Mouse (Mus musculus): ENCODE results near the gene Fam240b.
"Not testable (repeated sequence)": the region's sequence is repeated elsewhere in the genome, so short reads cannot be mapped to it uniquely, and the experiment has no call there.

The Fam240b gene

DNA sequence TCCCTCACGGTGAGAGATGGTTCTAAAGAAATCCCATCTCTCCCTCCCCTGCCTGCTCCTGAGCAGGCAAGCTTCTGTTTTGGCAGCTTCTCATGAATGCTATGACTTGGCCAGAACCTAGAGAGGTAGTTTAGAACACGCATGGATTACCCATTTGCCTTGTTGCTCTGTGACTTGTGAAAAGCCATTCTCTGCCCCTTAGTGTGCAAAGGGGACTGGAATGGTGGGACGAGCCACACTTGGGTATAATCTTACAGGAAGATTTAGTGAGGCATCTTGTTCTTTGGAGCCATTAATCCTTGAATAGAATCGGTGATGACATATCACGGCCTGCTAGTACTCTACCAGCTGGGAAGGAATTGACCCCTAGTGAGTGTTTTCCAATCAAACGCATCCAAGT is at the start of gene Fam240b:
Fam240b (minus strand) TSS at position 101 of the 400 bp plus-strand sequence.
- peak; percentile 27 for DNase-seq (ENCODE audit: inconsistent ontology term)

DNA sequence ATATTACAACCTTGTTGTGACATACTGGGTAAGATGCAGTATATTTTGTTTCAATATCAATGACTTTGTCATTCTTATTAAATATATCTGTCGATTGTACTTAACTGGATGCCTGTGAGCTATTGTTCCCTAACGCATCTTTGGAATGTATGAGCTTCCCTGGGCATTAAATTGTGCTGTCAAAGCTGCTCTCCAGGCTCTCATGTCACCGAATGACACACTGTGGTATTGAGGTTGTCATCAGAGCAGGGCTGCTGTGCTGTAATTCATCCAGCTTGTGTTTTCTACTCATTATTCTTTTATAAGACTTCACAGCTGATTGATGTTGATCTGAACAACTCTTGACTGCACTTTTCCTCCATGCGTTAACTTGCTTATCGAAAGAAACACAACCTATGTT is 32.5 kb upstream of the Fam240b start:
- DNase-seq (ENCODE audit: inconsistent ontology term) = no peak

- no peak for DNase-seq (ENCODE audit: inconsistent ontology term)
These were observed 29.1 kb upstream of the Fam240b start for GRCm38 (mm10) chr13:64526515-64527285.

DNA sequence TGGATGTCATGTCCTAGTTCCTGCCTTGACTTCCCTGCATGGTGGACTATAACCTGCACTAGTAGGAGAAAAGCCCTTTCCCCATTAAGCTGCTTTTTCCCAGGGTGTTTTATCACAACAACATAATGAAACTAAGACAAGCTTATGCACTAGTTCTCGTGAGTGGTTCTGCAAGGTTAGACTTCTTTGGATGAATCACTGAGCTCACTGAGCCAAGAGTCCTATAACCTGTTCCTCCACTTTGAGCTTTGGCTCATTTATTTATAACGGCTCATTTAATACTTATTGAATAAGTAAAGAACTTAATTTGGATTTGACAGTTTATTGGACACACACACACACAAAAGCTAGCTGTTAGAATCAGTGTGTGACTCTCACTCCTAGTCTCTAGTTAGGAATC is 16.7 kb upstream of the Fam240b start:
- no peak for DNase-seq (ENCODE audit: inconsistent ontology term)

GRCm38 (mm10) chr13:64511616-64512015 is 14.0 kb upstream of the Fam240b start:
- no peak for DNase-seq (ENCODE audit: inconsistent ontology term)

GRCm38 (mm10) chr13:64507361-64507760 is 9.8 kb upstream of the Fam240b start:
- no peak for DNase-seq (ENCODE audit: inconsistent ontology term)

- no peak for DNase-seq (ENCODE audit: inconsistent ontology term)
These were observed 5.2 kb upstream of the Fam240b start for GRCm38 (mm10) chr13:64502833-64503232.

GRCm38 (mm10) chr13:64493586-64493985 is 4.0 kb downstream of the Fam240b start:
- DNase-seq (ENCODE audit: inconsistent ontology term) = peak; percentile 80

- peak; percentile 36 for DNase-seq (ENCODE audit: inconsistent ontology term)
These were observed 7.7 kb downstream of the Fam240b start for GRCm38 (mm10) chr13:64489886-64490285.

GRCm38 (mm10) chr13:64479960-64480359 is 17.6 kb downstream of the Fam240b start:
- no peak for DNase-seq (ENCODE audit: inconsistent ontology term)

- no peak for DNase-seq (ENCODE audit: inconsistent ontology term)
These were observed 19.6 kb downstream of the Fam240b start for GRCm38 (mm10) chr13:64477968-64478367.

DNA sequence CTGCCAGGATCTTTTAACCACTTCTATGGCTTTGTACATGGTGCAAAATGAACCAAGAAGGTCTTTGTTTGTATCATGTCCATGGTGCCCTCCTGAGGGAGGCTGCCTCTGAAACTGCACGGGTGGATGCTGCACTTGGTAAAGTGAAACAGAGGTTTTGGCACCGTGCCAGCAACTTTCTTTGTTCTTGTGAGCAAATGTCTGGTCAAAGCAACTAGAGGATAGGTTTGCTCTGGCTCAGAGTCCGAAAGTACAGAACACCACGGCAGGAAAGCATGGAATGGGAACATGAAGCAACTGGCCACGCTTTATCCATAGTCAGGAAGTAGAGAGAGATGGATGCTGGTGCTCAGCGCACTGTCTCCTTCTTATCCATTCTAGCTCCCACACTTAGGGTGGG is 29.7 kb downstream of the Fam240b start:
- no peak for DNase-seq (ENCODE audit: inconsistent ontology term)

DNA sequence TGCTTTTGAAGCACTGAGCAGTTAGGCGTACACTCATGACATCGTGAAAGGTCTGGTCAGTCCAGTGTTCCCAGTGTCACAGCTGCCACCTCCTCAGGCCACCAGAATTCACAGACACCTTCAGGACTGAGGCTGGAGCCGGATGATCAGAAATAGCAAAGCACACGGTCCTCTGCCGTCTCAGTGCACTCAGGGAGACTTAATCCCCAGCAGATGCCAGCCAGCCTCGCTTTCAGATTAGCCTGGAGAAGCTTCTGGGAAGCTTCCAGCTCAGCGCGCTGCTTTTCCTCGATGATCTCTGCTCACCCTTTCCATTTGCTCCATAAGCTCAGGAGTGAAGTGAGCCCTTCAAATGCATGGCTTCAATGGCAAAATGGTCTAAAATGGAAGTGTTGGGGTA is 32.4 kb downstream of the Fam240b start:
- DNase-seq (ENCODE audit: inconsistent ontology term) = peak; percentile 49

DNA sequence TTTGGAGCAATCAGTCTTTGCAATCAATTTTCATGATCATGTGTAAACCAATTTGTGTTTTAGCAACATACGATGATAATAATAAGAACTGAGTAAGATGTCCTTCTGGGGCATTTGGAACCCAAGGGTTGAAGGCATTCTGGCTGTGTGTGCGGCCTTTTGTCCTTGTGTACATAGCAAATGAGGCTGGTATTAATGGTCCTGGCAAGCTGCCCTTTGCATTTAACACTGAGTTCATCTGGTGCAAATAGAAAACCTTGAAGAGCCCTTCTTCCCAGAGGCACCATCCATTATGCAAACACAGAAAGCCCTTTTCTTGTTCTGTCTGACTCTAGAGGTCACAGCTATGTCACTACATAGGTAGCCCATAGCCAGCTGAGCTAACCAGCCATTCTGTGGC is 35.0 kb downstream of the Fam240b start:
- DNase-seq (ENCODE audit: inconsistent ontology term) = no peak

GRCm38 (mm10) chr13:64458181-64458580 is 39.4 kb downstream of the Fam240b start:
- no peak for DNase-seq (ENCODE audit: inconsistent ontology term)

DNA sequence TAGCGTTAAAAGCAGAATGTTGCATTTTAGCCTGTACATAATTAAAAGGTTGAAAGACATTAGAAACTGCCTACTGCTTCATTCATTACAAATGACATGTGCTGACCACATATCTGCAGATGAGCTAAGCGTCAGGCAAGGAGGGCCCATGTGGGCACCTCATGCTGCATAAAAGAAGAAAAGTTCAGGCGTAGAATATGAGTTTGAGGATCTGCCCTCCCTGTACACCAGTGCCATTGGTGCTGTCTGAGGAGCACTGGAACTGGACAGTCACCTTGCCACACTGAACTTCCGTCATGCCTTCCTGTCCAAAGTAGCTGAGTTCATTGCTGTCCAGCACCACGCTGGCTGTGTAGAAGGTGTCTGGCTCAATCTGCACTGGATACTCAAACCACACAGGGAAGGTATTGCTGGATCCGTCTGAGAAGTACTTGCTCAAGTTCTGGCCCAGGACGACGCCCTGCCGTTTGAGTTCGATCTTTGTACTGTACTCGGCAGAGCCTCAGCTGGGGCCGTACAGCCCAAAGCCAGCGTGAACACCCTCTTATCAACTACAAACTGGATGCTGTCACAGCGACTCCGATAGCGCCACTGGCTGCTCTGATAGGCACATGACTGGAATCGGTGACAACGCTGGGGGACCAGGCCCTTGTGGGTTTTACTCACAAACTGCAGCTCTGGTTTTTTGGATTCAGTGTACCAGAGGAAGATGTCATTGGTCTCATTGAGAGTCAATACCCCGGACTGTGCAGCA is 40.2 kb downstream of the Fam240b start:
- DNase-seq (ENCODE audit: inconsistent ontology term) = not testable (repeated sequence)

DNA sequence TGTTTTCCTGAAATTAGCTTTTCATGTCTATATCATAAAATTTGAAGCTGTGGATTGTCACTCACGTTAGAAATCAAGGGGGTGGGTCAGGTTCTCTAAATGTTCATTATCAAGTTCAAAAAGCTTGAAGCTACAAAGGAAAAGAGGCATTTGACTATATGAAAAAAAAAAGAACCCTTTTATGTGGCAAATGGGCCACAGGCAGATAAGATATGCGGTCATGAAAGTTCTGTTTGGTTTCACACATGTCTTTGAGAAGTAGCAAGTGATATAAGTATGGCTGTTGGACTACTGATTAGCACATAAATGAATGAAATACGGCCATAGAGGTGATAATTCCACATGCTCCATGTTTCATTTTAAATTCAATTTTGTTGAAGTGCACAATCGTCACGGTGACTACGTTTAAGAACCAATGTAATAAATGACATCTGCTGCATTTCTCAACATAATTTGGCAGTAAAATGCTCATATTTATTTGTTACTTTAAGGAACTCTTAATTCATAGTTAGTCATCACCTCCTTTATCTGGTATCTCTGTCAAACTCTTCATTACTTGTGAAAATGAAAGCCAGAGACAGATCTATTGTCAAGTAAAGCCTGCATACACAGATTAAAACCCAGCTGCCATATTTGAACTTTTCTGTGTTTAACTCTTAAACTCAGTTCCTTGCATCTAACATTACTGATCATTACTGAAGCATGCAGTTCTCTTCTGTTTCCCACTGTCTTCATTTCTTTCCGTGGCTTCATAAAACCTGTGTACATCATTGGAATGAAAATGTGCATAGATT is 47.4 kb downstream of the Fam240b start:
- DNase-seq (ENCODE audit: inconsistent ontology term) = no peak

DNA sequence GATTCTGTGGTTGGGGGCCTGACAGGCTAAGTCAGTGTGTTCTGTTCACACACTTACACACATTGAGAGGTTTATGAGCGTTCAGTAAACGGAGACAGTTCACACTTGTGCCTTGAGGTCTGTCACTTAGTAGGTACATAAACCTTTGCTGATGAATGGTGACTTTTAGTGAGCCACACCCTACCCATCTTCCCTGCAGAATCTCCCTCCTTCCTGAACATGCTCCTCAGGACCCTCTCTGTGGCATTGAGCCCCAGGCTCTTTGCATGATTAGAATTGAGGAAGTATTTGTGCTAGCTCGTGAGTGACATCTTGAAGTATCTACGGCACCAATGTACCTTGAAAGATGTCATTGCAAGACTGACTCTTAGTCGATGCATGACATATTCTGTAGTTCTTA is 48.9 kb downstream of the Fam240b start:
- no peak for DNase-seq (ENCODE audit: inconsistent ontology term)

DNA sequence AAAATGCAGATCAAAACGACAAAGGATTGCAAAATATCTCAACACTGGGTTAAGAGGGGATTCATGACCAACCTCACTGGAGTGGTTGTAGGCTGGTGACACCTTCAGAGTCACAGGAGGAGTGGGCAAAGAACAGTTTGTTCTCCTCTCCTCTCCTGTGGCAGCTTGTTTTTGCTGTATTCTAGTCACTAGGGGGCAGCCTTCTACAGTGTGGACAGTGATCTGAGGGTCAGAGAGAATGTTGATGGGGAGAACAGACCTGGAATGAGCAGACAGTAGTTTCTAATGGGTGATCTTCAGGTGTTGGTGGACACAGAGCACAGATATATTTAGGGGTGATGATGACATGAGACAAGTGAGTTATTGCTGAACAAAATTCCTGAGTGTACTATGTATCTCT is 49.6 kb downstream of the Fam240b start:
- peak; percentile 40 for DNase-seq (ENCODE audit: inconsistent ontology term)

DNA sequence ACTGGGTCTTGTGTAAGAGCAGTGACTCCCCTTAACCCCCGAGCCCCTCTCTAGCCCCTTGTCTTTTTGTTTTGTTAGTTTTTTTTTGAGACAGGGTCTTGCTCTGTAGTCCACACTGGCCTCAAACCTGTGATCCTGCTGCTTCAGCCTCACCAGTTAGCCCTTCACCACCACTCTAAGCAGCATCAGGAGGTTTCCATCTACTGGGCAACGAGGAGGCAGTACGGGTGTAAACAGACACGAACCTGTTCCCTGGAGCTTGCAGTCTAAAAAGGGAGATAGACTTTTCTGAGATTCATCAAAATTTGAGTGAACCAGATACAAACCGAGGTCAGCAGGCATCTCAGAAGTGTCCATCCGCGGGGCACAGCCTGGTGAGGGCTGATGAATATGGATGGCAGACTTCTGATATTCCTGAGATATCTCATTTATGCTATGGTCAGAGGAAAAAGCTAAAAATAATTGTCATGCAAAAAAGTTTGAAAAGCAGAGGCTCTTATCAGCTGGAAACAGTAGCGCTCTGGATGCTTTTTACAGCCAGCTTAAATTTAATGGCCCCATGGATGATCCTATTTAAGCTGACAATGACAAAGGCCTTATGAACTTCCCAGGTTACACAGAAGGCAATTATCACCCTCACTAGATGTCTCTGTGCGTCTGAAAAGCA is 52.2 kb downstream of the Fam240b start:
- DNase-seq (ENCODE audit: inconsistent ontology term) = no peak

DNA sequence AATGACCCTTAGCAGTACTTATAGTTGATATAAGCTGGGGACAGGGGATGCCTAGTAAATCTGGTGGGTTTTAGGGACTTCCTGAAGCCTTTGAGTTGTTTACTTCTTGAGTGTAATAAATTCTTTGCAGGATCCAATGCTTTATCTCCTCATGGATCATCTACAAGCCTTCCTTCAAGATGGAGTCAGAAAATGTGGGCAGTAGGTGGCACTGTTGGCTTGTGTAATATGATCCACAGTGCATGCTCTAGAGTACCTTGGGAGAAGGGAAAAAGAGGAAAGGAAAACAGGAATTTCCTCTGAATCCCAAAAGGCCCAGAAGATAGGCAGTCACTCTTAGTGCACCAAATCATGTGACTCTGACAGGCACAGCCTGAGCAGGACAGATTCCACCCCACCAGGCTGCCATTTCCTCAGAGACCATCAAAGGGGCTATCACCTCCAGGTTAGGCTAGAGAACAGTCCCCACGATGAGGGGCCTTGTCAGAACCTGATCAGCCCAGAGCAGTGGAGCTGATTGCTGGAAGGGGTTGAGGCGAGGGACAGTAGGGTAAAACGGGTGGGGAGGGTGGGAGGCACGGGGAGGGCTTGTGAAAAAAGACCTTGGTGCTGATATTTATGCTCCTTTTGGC is 54.2 kb downstream of the Fam240b start:
- DNase-seq (ENCODE audit: inconsistent ontology term) = peak; percentile 41

Data from Muller cell, postnatal 12 days (primary cell).